In genomic region chr8:114770856-114771776, GRCm38 (mm10) we compare ENCODE assay signal across 8 mouse cellular contexts.
DNase-seq lines count a peak whose midpoint lies in the region; ATAC-seq and TF ChIP-seq lines count a peak whose summit lies in the region.
"Had no signal": no experiment of that assay in that cellular context is flagged by ENCODE, and none has a peak within 500 bp of the region (broad histone marks: within the 10 kb centered on the region; RNA-seq: fewer than 3 reads in every experiment).

No protein-coding gene starts in this region.

- 66% methylated on average over 31 of the region's 31 CpGs for WGBS in spleen, adult 2 months

- peak; percentile 81 for ATAC-seq in megakaryocyte-erythroid progenitor cell, adult 5-6 weeks (replicated peaks; ENCODE audit: low FRiP score, low TSS enrichment, poor library complexity, severe bottlenecking)

- TF ChIP-seq CTCF in brain, embryonic 14.5 days (IDR thresholded peaks at IDR 0.05; ENCODE audit: borderline replicate concordance, extremely low read depth, insufficient read depth, insufficient read length) = peak; percentile 78; the same call in 1 of the 2 replicates
- TF ChIP-seq CTCF in spleen, adult 2 months (IDR thresholded peaks at IDR 0.05; ENCODE audit: extremely low read depth, insufficient read depth, insufficient read length, insufficient replicate concordance) = peak; percentile 68; the same call in 1 of the 2 replicates

- H3K4me1 ChIP-seq in spleen, adult 2 months (ENCODE audit: control insufficient read depth, insufficient read depth, insufficient read length) = no peaks in the 10 kb centered on the region

- no peaks in the 10 kb centered on the region for H3K36me3 ChIP-seq in spleen, adult 2 months (ENCODE audit: control insufficient read depth, insufficient read depth, low read length)

- no peak overlapping the region for H3K4me3 ChIP-seq in spleen, adult 2 months (ENCODE audit: extremely low read depth, insufficient read depth, insufficient read length)
- H3K4me3 ChIP-seq: megakaryocyte, embryonic 14.5 days had no signal

- peak; percentile 86 for DNase-seq in NIH3T3 (ENCODE audit: low read depth)
- peak; percentile 93 for DNase-seq in brain, embryonic 14.5 days (ENCODE audit: low read depth)
- DNase-seq in frontal cortex, adult 2 months (ENCODE audit: extremely low spot score in 1 of 2, low spot score in 1 of 2) = peak; percentile 17 to 85
- DNase-seq in hindlimb bud, embryonic 11.5 days (ENCODE audit: extremely low spot score, low read depth, low spot score) = peak; percentile 73
- peak; percentile 81 to 83 for DNase-seq in left cerebral cortex, adult 18-20 months (ENCODE audit: low spot score in 2 of 2)
- DNase-seq in spleen, adult 2 months (ENCODE audit: low read depth in 1 of 2, low spot score in 2 of 2) = peak; percentile 46 to 71

- H3K27ac ChIP-seq in spleen, adult 2 months (ENCODE audit: insufficient read depth, low read length) = no peak overlapping the region

- no peaks in the 10 kb centered on the region for H3K27me3 ChIP-seq in spleen, adult 2 months (ENCODE audit: control insufficient read depth, insufficient read depth, low read length)

- no peak for TF ChIP-seq POLR2A in brain, embryonic 14.5 days (IDR thresholded peaks at IDR 0.05; ENCODE audit: borderline replicate concordance, extremely low read depth, insufficient read depth, insufficient read length, poor library complexity, severe bottlenecking)
- no peak for TF ChIP-seq POLR2A in spleen, adult 2 months (IDR thresholded peaks at IDR 0.05; ENCODE audit: low read depth, low read length)
